Mouse (Mus musculus) liver, embryonic 13.5 days (tissue): ENCODE data around the gene Camkv. TPM values are rescaled to one million over a fixed set of nuclear protein-coding genes. Genes with fewer than 3 reads are reported as not detected.

Source experiments
- ATAC-seq: fragments of 200-750 bp; cut with Nextera tagmentation; 2 replicates; pipeline ENCODE4 v1.8.0; 2017; ENCODE audit warnings: low read depth, mild to moderate bottlenecking, moderate number of reproducible peaks, moderate library complexity
- DNase-seq: peaks from one replicate; pipeline ENCODE4 v3.0.0; 2022
- H3K27ac ChIP-seq: fragments of 300-500 bp; sonication (generic); 2 replicates; pipeline ENCODE4 v1.5.1; 2015; ENCODE audit warnings: moderate library complexity, mild to moderate bottlenecking, inconsistent platforms
- H3K27me3 ChIP-seq: fragments of 300-500 bp; sonication (generic); 2 replicates; pipeline ENCODE4 v1.6.1; 2015; ENCODE audit warnings: mild to moderate bottlenecking, inconsistent platforms
- H3K36me3 ChIP-seq: fragments of 300-500 bp; sonication (generic); 2 replicates; pipeline ENCODE4 v1.6.1; 2015; ENCODE audit warnings: mild to moderate bottlenecking, inconsistent platforms
- H3K4me1 ChIP-seq: fragments of 300-500 bp; sonication (generic); replicated peaks from 2 replicates; pipeline ENCODE4 v1.6.1; 2015; ENCODE audit warnings: inconsistent platforms
- H3K4me2 ChIP-seq: fragments of 300-500 bp; sonication (generic); 2 replicates; pipeline ENCODE4 v1.6.1; 2015; ENCODE audit warnings: inconsistent platforms, mild to moderate bottlenecking, moderate library complexity
- H3K4me3 ChIP-seq: fragments of 300-500 bp; sonication (generic); replicated peaks from 2 replicates; pipeline ENCODE4 v1.5.1; 2015; ENCODE audit warnings: mild to moderate bottlenecking, inconsistent platforms
- H3K9ac ChIP-seq: fragments of 300-500 bp; sonication (generic); 2 replicates; pipeline ENCODE4 v1.6.1; 2015; ENCODE audit warnings: mild to moderate bottlenecking, inconsistent platforms
- H3K9me3 ChIP-seq: fragments of 300-500 bp; sonication (generic); replicated peaks from 2 replicates; pipeline ENCODE4 v1.6.1; 2016; ENCODE audit warnings: inconsistent platforms
- WGBS: fragments of 180-500 bp; shearing (Covaris S2); methylation state at CpG from one replicate; pipeline ENCODE4 v1.1.7; 2015; ENCODE audit not compliant: insufficient replicate concordance; 5-methylcytosine and 5-hydroxymethylcytosine counted together
- polyA plus RNA-seq: library from polyadenylated mRNA; unstranded; fragments of >200 nt; fragmentation: Nextera tagmentation; extraction: Ambion mirVana; gene quantifications from 2 replicates; pipeline ENCODE4 v1.2.1, GENCODE M21; 2015

Gene Camkv
- polyA plus RNA-seq, 1 experiment from 2014 or later = 0.28 TPM

DNA sequence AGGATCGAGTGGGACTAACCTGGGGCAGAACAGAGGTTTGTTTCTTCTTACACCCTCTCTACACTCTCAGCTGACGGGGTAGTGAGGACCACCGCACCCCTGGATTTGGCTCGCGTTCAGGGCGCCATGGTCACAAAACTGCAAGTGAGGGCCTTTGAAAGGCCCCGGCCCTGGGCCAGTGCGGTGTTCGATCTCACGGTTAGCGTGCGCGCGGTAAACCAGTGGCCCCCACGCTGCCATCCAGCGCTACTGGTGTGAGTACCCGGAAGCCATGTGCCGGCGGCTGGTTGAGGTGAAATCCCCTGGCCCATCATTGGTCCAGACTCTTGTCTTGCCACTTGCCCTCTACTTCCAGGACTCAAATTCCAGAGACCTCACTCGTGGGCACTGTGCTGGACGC, 60.0 kb downstream of the Camkv start:
- Histone ChIP-seq H3K27me3 (0 out of 2 replicates have a peak, but pooled peaks cover 4% of the 10 kb centered on the region), H3K36me3 (no peaks in the 10 kb centered on the region), H3K9ac (no peak overlapping the region), H3K4me1 (peaks cover 6% of the 10 kb centered on the region; the same call in 1 of the 2 replicates), H3K9me3 (no peaks in the 10 kb centered on the region), H3K4me3 (no peak overlapping the region), H3K4me2 (no peak overlapping the region), H3K27ac (no peak overlapping the region)
- WGBS = 88% methylated on average over 21 of the region's 21 CpGs
- DNase-seq = no peak
- ATAC-seq = no peak

DNA sequence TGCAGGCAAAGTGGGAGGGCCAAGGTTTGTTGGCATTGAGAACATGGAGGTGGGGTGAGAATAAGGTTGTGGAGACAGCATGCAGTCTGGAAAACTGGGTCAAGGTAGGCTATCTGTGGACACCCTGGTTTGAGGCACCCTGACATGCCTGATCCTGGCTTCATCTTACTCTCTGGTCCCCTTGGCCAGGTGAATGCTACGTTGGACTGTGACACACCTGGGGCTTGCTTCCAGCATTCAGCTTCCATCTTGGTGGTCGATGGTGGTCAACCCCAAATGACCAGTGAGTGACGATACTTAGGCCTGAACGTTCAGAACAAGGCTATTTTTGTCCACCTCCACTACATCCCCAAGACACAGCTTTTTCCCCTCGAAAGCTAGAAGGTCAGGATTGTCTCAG, 60.6 kb downstream of the Camkv start, which contains the start of gene Gm20662:
Gm20662 (plus strand) TSS at position 301 of the 400 bp plus-strand sequence.
- Histone ChIP-seq H3K36me3 (no peaks in the 10 kb centered on the region), H3K27me3 (0 out of 2 replicates have a peak, but pooled peaks cover 4% of the 10 kb centered on the region), H3K4me3 (no peak within 1 kb of the TSS), H3K4me2 (no peak within 1 kb of the TSS), H3K27ac (no peak within 1 kb of the TSS), H3K4me1 (peaks cover 9% of the 10 kb centered on the region), H3K9ac (no peak within 1 kb of the TSS), H3K9me3 (no peaks in the 10 kb centered on the region)
- ATAC-seq (no peak), DNase-seq (no peak)
- 77% methylated on average over 5 of the region's 5 CpGs for WGBS

Other genes starting within 250 kb of the Camkv start
- 0.93 and 1.0 TPM in 2 replicates for gene Sema3f, start 225.2 kb upstream of the Camkv start, polyA plus RNA-seq
- gene Rbm5, start 164.7 kb upstream of the Camkv start, polyA plus RNA-seq = 64.7 and 75.5 TPM in 2 replicates
- 30.4 and 36.2 TPM in 2 replicates for gene Rbm6, start 62.4 kb upstream of the Camkv start, polyA plus RNA-seq
- gene Mon1a, start 47.5 kb upstream of the Camkv start, polyA plus RNA-seq = 5.6 and 5.8 TPM in 2 replicates
- 0.68 and 0.71 TPM in 2 replicates for gene Mst1r, start 28.8 kb upstream of the Camkv start, polyA plus RNA-seq
- not detected in 2 replicates for gene Actl11, start 7.2 kb upstream of the Camkv start, polyA plus RNA-seq
- 17.3 and 18.9 TPM in 2 replicates for gene Traip, start 14.5 kb downstream of the Camkv start, polyA plus RNA-seq
- 56.5 and 56.9 TPM in 2 replicates for gene Uba7, start 39.8 kb downstream of the Camkv start, polyA plus RNA-seq
- gene Gm20661, start 47.4 kb downstream of the Camkv start, polyA plus RNA-seq = 0.53 and 0.56 TPM in 2 replicates
- 55.7 and 60.5 TPM in 2 replicates for gene Inka1, start 50.2 kb downstream of the Camkv start, polyA plus RNA-seq
- 1.1 and 1.2 TPM in 2 replicates for gene Cdhr4, start 56.8 kb downstream of the Camkv start, polyA plus RNA-seq
- 0.44 and 0.48 TPM in 2 replicates for gene Gm20662, start 60.7 kb downstream of the Camkv start, polyA plus RNA-seq
- 29.3 and 30.9 TPM in 2 replicates for gene Ip6k1, start 66.8 kb downstream of the Camkv start, polyA plus RNA-seq
- gene Gmppb, start 113.6 kb downstream of the Camkv start, polyA plus RNA-seq = 21.0 TPM in 2 replicates
- gene Amigo3, start 117.5 kb downstream of the Camkv start, polyA plus RNA-seq = 1.2 and 1.4 TPM in 2 replicates
- gene Mst1, start 144.8 kb downstream of the Camkv start, polyA plus RNA-seq = 15.5 and 18.6 TPM in 2 replicates
- gene Rnf123, start 147.7 kb downstream of the Camkv start, polyA plus RNA-seq = 80.8 and 88.0 TPM in 2 replicates
- gene Apeh, start 158.9 kb downstream of the Camkv start, polyA plus RNA-seq = 176 and 195 TPM in 2 replicates